Mouse (Mus musculus) spleen, postnatal 14 days (tissue): ENCODE measurements around the gene Tsc2.
A peak's percentile ranks its signal among the peaks of the same experiment; 100 is the strongest.

Experiments used
- DNase-seq, 2 experiments: peaks; one replicate each; pipeline ENCODE4 v3.0.0; 2021 to 2022; ENCODE audit warnings: low spot score in 2 of 2

Gene Tsc2

GRCm38 (mm10) chr17:24572651-24573245, 59.7 kb downstream of the Tsc2 start:
- no peak for DNase-seq

DNA sequence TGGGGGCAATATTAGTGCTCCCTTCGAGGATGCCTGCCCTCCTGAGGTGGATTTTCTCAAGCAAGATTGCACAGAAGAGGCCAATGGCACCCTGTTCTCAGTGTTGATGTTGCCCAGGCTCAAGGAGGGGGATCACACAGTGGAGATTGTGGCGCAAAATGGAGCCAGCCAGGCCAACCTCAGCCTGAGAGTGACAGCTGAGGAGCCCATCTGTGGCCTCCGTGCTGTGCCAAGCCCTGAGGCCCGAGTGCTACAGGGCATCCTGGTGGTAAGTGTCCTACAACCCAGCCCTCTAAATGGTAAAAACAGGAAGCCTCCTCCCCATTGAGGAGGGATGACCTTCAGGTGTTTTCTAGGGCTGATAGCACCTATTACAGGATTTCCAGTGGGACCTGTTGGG, 62.6 kb downstream of the Tsc2 start:
- no peak for DNase-seq

DNA sequence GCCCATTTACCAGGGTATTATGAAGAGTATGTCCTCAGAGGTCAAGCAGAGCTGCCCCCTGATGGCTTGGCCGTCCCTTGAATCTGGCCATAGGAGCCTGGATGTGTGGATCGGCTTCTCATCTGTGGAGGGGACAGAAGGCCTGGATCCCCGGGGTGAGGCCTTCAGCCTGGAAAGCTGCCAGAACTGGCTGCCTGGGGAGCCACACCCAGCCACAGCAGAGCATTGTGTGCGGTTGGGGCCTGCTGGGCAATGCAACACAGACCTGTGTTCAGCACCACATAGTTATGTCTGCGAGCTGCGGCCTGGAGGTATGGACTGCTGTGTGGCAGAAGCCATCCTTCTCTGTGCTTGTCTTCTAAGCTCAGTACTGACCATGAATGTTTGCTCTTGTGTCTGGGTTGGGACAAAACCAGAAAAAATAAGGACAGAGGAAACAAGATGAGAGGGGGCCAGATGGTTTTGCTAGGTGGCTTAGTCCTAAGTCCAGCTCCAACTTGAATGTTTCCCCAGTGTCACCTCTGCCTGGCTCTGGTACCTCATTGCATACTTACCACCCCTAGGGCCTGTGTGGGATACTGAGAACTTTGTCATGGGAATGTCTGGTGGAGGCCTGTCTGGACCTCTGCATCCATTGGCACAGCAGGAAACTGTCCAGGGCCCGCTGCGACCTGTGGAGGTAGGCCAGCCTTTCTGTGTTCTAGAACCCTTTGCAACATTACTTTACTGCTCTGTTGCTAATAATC, 65.2 kb downstream of the Tsc2 start:
- peak in 1 of 2 experiments; percentile 40 for DNase-seq

DNA sequence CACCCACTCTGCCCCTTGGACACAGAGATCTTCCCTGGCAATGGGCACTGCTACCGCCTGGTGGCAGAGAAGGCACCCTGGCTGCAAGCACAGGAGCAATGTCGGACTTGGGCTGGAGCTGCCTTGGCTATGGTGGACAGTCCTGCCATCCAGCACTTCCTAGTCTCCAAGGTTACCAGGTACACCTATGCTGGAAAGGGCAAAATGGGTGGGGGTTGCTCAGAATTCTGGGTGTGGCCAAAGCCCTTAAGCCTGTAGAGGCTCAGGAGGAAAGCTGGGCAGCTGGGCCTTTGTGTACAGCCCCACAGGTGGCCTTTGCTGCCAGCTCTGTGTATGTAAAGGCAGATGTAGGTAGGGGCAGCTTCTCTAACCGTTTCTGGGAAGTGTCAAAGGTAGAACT, 66.6 kb downstream of the Tsc2 start:
- DNase-seq, result no peak

DNA sequence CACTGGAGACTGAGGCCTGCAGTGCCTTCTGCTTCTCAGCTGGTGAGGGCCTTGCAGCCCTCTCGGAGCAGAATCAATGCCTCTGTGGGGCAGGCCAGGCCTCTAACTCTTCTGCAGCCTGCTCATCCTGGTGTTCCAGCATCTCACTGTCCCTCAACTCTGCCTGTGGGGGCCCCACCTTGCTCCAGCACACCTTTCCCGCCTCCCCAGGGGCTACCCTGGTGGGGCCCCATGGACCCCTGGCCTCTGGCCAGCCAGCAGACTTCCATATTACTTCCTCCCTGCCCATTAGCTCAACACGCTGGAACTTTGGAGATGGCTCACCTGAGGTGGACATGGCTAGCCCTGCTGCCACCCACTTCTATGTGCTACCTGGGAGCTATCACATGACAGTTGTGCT, 67.3 kb downstream of the Tsc2 start:
- DNase-seq, result no peak

DNA sequence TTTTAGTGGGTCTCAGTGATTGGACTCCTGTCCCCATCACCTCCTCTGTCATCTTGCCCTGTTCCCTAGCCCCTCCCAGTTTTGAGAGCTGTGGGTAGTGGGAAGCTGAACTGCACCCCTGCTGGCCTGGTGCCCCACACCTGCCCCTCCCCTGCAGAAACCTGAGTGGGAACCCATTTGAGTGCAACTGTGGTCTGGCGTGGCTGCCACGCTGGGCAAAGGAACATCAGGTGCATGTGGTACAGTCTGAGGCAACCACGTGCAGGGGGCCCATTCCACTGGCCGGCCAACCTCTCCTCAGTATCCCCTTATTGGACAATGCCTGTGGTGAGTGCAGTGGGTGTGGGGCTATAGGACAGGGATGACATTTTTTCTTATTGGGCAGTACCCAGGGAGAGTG, 68.0 kb downstream of the Tsc2 start:
- no peak for DNase-seq

DNA sequence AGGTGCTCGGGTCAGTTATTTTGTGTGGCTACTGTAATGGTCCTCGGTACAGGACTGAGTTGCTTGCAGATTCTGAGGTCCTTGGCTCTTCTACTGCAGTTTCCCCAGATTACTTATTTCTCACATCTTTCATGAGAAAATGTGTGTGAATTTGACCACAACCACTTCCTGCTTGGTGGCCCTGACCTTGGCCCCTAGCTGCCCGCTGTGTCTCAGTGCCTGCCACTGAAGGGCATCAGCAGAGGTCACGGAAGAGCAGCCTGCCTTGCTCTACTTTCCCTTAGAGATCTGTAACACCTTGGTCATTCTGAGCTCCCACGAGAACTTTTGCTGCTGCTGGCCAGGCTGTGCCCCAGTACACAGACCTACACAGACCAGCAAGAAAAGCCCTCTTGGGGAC, 68.8 kb downstream of the Tsc2 start:
- DNase-seq, result no peak

GRCm38 (mm10) chr17:24561592-24561991, 70.8 kb downstream of the Tsc2 start:
- no peak for DNase-seq

GRCm38 (mm10) chr17:24560301-24561028, 72.0 kb downstream of the Tsc2 start:
- DNase-seq, result no peak

DNA sequence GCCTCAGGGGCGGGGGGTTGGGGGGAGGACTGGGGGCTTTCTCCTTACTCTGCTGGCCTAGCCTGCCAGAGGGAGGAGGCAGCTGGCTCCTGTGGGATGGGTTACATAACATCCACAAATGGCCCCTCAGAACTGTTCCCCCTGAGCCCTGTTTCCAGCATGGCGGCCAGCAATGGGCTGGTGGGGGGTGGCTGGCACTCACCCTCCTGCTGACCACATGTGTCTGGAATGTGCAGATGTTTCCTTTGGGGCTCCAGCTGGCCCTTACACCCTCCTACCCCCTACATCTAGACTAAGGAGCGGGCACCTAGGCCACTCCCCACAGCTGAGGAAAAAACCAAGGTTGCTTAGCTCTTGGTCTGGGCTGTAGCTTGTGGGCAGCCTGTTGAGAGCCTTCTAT, 73.3 kb downstream of the Tsc2 start:
- no peak for DNase-seq

DNA sequence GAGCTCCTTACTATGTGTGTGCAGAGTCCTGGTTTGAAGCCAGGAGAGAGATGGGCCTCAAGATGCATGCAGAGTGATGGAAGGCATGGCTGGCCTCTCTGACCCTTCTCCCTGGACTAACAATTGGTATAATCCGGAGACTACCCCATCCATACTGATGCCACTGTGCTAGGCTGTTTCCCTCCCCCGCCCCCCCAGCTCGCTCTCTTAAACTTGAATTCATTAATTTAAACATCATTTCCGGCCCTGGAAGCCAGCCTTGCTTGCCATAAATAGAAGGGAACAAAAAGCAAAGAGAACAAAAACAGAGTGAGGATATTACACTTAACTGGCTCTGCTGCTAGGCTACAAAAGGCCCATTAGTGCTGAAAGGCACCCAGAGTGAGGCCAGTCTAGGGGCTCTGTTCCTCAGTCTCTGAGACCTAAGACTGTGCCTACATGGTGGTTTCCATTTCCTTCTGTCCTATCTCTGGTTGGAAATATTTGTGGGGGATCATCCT, 73.8 kb downstream of the Tsc2 start:
- DNase-seq, result no peak

DNA sequence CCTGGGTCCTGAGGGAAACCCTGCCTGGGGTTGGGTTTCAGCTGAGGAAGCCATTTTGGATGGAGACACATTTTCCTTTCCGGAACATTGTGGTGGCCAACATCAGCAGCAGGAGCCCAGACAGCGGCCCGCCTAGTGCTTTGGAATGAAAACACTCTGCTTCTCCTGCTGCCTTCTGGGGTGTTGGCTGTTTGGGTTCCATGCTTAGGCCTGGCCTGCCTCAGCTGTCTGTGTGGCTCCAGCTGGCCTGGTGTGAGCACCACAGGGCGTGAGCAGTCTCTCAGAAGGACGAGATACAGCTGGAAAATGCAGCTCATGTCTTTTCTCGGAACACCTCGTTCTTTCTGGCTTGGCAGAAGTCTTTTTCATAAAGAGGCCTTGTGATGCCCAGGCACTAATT, 75.3 kb downstream of the Tsc2 start:
- no peak for DNase-seq

GRCm38 (mm10) chr17:24551050-24551444, 81.4 kb downstream of the Tsc2 start:
- DNase-seq, result no peak

GRCm38 (mm10) chr17:24550416-24551049, 81.9 kb downstream of the Tsc2 start:
- peak; percentile 57 to 66 for DNase-seq

- peak; percentile 98 for DNase-seq
Observed at GRCm38 (mm10) chr17:24549618-24550415, 82.6 kb downstream of the Tsc2 start, which contains the start of gene Pkd1. TSS of gene Pkd1 (plus strand) at chr17:24549834.

- peak; percentile 36 to 65 for DNase-seq
Observed at GRCm38 (mm10) chr17:24548921-24549617, 83.4 kb downstream of the Tsc2 start.

DNA sequence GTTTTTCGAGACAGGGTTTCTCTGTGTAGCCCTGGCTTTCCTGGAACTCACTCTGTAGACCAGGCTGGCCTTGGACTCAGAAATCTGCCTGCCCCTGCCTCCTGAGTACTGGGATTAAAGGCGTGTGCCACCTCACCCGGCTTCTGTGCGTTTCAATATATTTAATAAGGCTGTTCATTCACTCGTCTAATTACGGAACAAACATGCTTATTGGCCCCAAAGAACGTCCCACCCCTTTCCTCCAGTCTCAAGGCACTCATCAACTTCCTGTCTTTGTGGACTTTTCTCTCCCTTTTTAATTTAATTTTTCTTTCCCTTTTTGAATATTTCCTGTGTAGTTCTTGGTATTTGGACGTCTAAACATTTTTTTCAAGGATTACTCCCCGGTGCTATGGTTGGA, 84.0 kb downstream of the Tsc2 start:
- DNase-seq, result no peak

- DNase-seq, result no peak
Observed at GRCm38 (mm10) chr17:24546234-24546633, 86.2 kb downstream of the Tsc2 start.
